Mouse (Mus musculus) neural tube, embryonic 11.5 days (tissue): ENCODE data around the gene Iars2. TPM values are rescaled to one million over a fixed set of nuclear protein-coding genes. Genes with fewer than 3 reads are reported as not detected.

Experiments
- ATAC-seq: fragments of 200-750 bp; cut with Nextera tagmentation; 2 replicates; pipeline ENCODE4 v1.8.0; 2017; ENCODE audit warnings: moderate number of reproducible peaks, mild to moderate bottlenecking, moderate TSS enrichment, moderate library complexity; ENCODE audit not compliant: insufficient read depth, low FRiP score, low TSS enrichment
- DNase-seq: peaks from one replicate; pipeline ENCODE4 v3.0.0-alpha.2; 2015; ENCODE audit warnings: low spot score
- H3K27ac ChIP-seq: fragments of 300-500 bp; sonication (generic); 2 replicates; pipeline ENCODE4 v1.5.1; 2014; ENCODE audit warnings: low read depth, mild to moderate bottlenecking, low read length
- H3K27me3 ChIP-seq: fragments of 300-500 bp; sonication (generic); 2 replicates; pipeline ENCODE4 v1.6.1; 2014; ENCODE audit warnings: mild to moderate bottlenecking, low read length, mixed read lengths; ENCODE audit not compliant: control insufficient read depth, insufficient read depth
- H3K36me3 ChIP-seq: fragments of 300-500 bp; sonication (generic); 2 replicates; pipeline ENCODE4 v1.6.1; 2014; ENCODE audit warnings: mild to moderate bottlenecking, low read length, moderate library complexity, mixed read lengths; ENCODE audit not compliant: control insufficient read depth, insufficient read depth
- H3K4me1 ChIP-seq: fragments of 300-500 bp; sonication (generic); 2 replicates; pipeline ENCODE4 v1.6.1; 2014; ENCODE audit warnings: low read length, mixed read lengths; ENCODE audit not compliant: control insufficient read depth, insufficient read depth
- H3K4me2 ChIP-seq: fragments of 300-500 bp; sonication (generic); 2 replicates; pipeline ENCODE4 v1.6.1; 2014; ENCODE audit warnings: low read depth, mild to moderate bottlenecking, moderate library complexity
- H3K4me3 ChIP-seq: fragments of 300-500 bp; sonication (generic); 2 replicates; pipeline ENCODE4 v1.5.1; 2014; ENCODE audit warnings: low read depth, low read length
- H3K9ac ChIP-seq: fragments of 300-500 bp; sonication (generic); 2 replicates; pipeline ENCODE4 v1.6.1; 2014; ENCODE audit warnings: mild to moderate bottlenecking, low read length
- H3K9me3 ChIP-seq: fragments of 300-500 bp; sonication (generic); 2 replicates; pipeline ENCODE4 v1.6.1; 2016; ENCODE audit warnings: low read length; ENCODE audit not compliant: control insufficient read depth
- WGBS: fragments of 180-500 bp; shearing (Covaris S2); extraction: QIAGEN DNeasy Blood & Tissue Kit; methylation state at CpG from one replicate; pipeline ENCODE4 v1.1.7; 2014; 5-methylcytosine and 5-hydroxymethylcytosine counted together
- polyA plus RNA-seq: library from polyadenylated mRNA; unstranded; fragments of >200 nt; fragmentation: Nextera tagmentation; extraction: Ambion mirVana; gene quantifications from 2 replicates; pipeline ENCODE4 v1.2.1, GENCODE M21; 2014

Gene Iars2
- polyA plus RNA-seq, 1 experiment from 2014 or later = 27.0 TPM

DNA sequence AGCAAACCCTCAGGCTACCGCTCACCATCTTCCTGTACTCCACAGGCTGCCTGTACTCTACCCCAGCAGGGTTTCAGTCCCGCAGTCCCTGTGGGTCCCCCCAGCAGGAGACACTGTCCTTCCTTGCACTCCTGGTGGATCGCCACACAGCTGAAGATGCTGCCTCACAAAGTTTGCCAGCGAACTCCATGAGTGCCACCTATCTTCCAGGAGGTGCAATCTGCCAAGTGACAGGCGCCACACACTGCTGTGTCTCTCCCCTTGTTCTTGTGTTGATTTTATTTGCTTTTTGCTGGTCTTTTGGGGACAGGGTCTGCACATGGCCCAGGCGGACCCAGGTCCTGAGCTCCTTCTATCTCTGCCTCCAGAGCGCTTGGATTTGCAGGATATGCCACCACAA lies 32.3 kb downstream of the Iars2 start:
- 91% methylated on average over 7 of the region's 7 CpGs for WGBS
- H3K27ac ChIP-seq = no peak overlapping the region
- DNase-seq (no peak), ATAC-seq (no peak)
- H3K9ac ChIP-seq = no peak overlapping the region
- no peaks in the 10 kb centered on the region for H3K4me1 ChIP-seq
- no peak overlapping the region for H3K4me2 ChIP-seq
- no peaks in the 10 kb centered on the region for H3K9me3 ChIP-seq
- H3K27me3 ChIP-seq = no peaks in the 10 kb centered on the region
- 0 out of 2 replicates have a peak, but pooled peaks cover 2% of the 10 kb centered on the region for H3K36me3 ChIP-seq
- H3K4me3 ChIP-seq = no peak overlapping the region

- Histone ChIP-seq H3K27ac (no peak overlapping the region), H3K4me3 (no peak overlapping the region), H3K36me3 (0 out of 2 replicates have a peak, but pooled peaks cover 2% of the 10 kb centered on the region), H3K9ac (no peak overlapping the region), H3K27me3 (no peaks in the 10 kb centered on the region), H3K9me3 (no peaks in the 10 kb centered on the region), H3K4me1 (no peaks in the 10 kb centered on the region), H3K4me2 (no peak overlapping the region)
- 94% methylated on average over 10 of the region's 10 CpGs for WGBS
- DNase-seq = no peak
- no peak for ATAC-seq
Measured at GRCm38 (mm10) chr1:185292646-185293360, 36.4 kb downstream of the Iars2 start.

- H3K36me3 ChIP-seq = peaks cover 6% of the 10 kb centered on the region; the same call in 1 of the 2 replicates
Measured at GRCm38 (mm10) chr1:185291336-185291735, 37.9 kb downstream of the Iars2 start.

GRCm38 (mm10) chr1:185289231-185289630 lies 40.0 kb downstream of the Iars2 start:
- Histone ChIP-seq H3K9me3 (no peaks in the 10 kb centered on the region), H3K9ac (no peak overlapping the region), H3K27me3 (no peaks in the 10 kb centered on the region), H3K4me2 (no peak overlapping the region), H3K4me1 (no peaks in the 10 kb centered on the region), H3K4me3 (no peak overlapping the region), H3K36me3 (peaks cover 8% of the 10 kb centered on the region; the same call in 1 of the 2 replicates), H3K27ac (no peak overlapping the region)
- ATAC-seq (no peak), DNase-seq (no peak)
- 92% methylated on average over 5 of the region's 5 CpGs for WGBS

More at GRCm38 (mm10) chr1:185291336-185291735, 37.9 kb downstream of the Iars2 start:
- no peak for ATAC-seq
- WGBS = 74% methylated on average over 4 of the region's 4 CpGs
- H3K9ac ChIP-seq = no peak overlapping the region
- H3K9me3 ChIP-seq = no peaks in the 10 kb centered on the region
- H3K4me2 ChIP-seq = no peak overlapping the region
- no peaks in the 10 kb centered on the region for H3K27me3 ChIP-seq
- no peaks in the 10 kb centered on the region for H3K4me1 ChIP-seq
- no peak for DNase-seq
- H3K27ac ChIP-seq = no peak overlapping the region
- no peak overlapping the region for H3K4me3 ChIP-seq

GRCm38 (mm10) chr1:185287066-185287465 lies 42.1 kb downstream of the Iars2 start:
- DNase-seq (no peak), ATAC-seq (no peak)
- Histone ChIP-seq H3K4me2 (no peak overlapping the region), H3K27ac (no peak overlapping the region), H3K36me3 (peaks cover 9% of the 10 kb centered on the region; the same call in 1 of the 2 replicates), H3K27me3 (no peaks in the 10 kb centered on the region), H3K9me3 (no peaks in the 10 kb centered on the region), H3K4me1 (no peaks in the 10 kb centered on the region), H3K9ac (no peak overlapping the region), H3K4me3 (no peak overlapping the region)
- WGBS = 92% methylated on average over 20 of the region's 20 CpGs

DNA sequence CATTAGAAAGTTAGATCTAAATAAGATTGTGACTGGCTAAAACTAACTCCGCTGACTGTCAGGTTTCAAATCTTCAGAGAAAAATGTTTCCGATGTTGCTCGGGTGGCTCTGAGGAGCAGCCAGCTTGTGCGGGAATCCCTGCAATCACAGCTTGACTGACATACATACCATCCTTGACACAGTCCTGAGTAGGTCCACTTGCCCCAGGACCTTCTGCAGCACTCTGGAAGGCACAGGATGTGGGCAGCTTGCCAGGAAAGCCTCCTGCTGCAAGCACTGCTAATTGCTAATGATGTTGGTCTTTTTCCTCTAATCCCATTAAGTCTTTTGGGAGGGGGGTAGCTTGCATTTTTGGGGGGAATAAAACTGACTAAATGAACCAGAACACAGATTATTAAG lies 44.0 kb downstream of the Iars2 start:
- Histone ChIP-seq H3K9ac (no peak overlapping the region), H3K27me3 (no peaks in the 10 kb centered on the region), H3K4me2 (no peak overlapping the region), H3K27ac (no peak overlapping the region), H3K4me1 (no peaks in the 10 kb centered on the region), H3K9me3 (no peaks in the 10 kb centered on the region), H3K4me3 (no peak overlapping the region), H3K36me3 (peaks cover 9% of the 10 kb centered on the region; the same call in 1 of the 2 replicates)
- 96% methylated on average over 4 of the region's 4 CpGs for WGBS
- DNase-seq (no peak), ATAC-seq (no peak)

DNA sequence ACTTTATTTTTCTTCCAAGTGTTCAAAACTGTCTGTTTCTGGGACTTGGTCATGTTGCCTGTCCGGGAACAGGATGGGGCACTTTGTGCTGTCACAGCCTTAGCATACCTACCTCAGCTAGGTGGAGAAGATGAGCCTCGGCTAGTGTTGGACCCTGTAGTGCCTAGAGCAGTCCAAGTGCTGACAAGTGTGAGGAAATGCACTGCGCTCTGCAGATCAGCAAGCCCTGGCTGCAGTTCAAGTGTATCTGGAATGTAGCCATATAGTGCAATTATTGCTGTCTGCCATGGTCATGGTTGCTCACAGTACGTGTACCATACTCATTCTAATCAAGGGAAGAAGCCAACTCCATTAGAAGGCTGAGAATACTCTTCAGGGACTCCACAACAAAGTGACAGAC lies 44.5 kb downstream of the Iars2 start:
- Histone ChIP-seq H3K9ac (no peak overlapping the region), H3K36me3 (peaks cover 9% of the 10 kb centered on the region; the same call in 1 of the 2 replicates), H3K9me3 (no peaks in the 10 kb centered on the region), H3K4me3 (no peak overlapping the region), H3K4me1 (no peaks in the 10 kb centered on the region), H3K4me2 (no peak overlapping the region), H3K27ac (no peak overlapping the region), H3K27me3 (no peaks in the 10 kb centered on the region)
- 91% methylated on average over 4 of the region's 4 CpGs for WGBS
- ATAC-seq (no peak), DNase-seq (no peak)

DNA sequence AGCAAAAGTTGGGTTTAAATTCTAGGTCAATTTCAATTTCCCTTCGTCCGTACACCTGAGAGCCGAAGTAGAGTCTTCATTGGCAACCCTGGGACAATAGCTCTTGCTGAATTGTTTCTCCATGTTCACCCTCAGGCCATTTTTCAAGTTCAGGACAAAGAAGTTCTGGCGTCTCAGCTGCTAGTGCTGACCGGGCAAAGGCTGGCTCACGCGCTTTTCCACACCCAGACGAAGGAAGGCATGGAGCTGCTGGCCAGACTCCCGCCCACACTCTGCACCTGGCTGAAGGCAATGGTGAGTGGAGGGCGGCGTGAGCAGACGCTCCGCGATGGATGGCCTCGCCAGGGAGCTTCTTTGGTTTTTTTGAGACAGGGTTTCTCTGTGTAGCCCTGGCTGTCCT lies 45.9 kb downstream of the Iars2 start:
- DNase-seq = no peak
- no peak overlapping the region for H3K27ac ChIP-seq
- H3K4me1 ChIP-seq = no peaks in the 10 kb centered on the region
- WGBS = 88% methylated on average over 15 of the region's 15 CpGs
- no peaks in the 10 kb centered on the region for H3K9me3 ChIP-seq
- H3K36me3 ChIP-seq = peaks cover 9% of the 10 kb centered on the region; the same call in 1 of the 2 replicates
- H3K4me3 ChIP-seq = no peak overlapping the region
- H3K27me3 ChIP-seq = no peaks in the 10 kb centered on the region
- no peak overlapping the region for H3K4me2 ChIP-seq
- no peak for ATAC-seq
- no peak overlapping the region for H3K9ac ChIP-seq

DNA sequence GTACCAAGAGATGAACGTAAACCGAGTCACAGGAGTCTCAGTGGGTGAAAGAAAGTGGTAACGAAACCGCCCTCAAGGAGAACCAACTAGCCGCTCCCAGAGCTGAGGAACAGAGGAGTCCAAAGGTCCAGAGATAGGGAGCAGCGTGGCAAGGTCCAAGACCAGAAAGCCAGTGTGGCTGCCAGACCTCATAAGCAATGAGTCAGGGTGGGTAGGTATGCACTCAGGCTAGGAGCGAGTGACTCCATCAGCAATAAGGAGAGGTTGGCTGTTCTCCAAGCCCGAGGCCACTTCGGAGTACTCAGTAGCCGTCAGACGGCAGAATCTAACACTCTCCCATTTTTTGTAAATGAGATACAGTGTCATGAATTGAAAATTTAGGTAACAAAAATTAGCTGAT lies 46.4 kb downstream of the Iars2 start:
- H3K27ac ChIP-seq = no peak overlapping the region
- H3K9ac ChIP-seq = no peak overlapping the region
- H3K4me3 ChIP-seq = no peak overlapping the region
- ATAC-seq (no peak), DNase-seq (no peak)
- WGBS = 95% methylated on average over 11 of the region's 11 CpGs
- H3K4me1 ChIP-seq = no peaks in the 10 kb centered on the region
- no peak overlapping the region for H3K4me2 ChIP-seq
- H3K9me3 ChIP-seq = no peaks in the 10 kb centered on the region
- no peaks in the 10 kb centered on the region for H3K27me3 ChIP-seq
- H3K36me3 ChIP-seq = peaks cover 11% of the 10 kb centered on the region; the same call in 1 of the 2 replicates
